ENCODE assay signal across 25 mouse cellular contexts in genomic region chr9:42113316-42113715, GRCm38 (mm10).
"Had no signal": no experiment of that assay in that cellular context is flagged by ENCODE, and none has a peak within 500 bp of the region (broad histone marks: within the 10 kb centered on the region; RNA-seq: fewer than 3 reads in every experiment).

No protein-coding gene starts in this region.

- H3K9ac ChIP-seq: heart, embryonic 12.5 days; hindbrain, embryonic 13.5 days; hindbrain, embryonic 15.5 days; intestine, embryonic 15.5 days; kidney, embryonic 15.5 days; limb, embryonic 12.5 days; liver, embryonic 13.5 days; liver, embryonic 15.5 days; liver, postnatal 0 days had no signal

- H3K4me3 ChIP-seq: heart, adult 2 months; heart, embryonic 12.5 days; hindbrain, embryonic 13.5 days; hindbrain, embryonic 15.5 days; intestine, embryonic 15.5 days; kidney, embryonic 15.5 days; layer of hippocampus, adult 2 months; left cerebral cortex, adult 2 months; limb, embryonic 10.5 days; limb, embryonic 12.5 days; liver, embryonic 13.5 days; liver, embryonic 15.5 days had no signal

- H3K36me3 ChIP-seq: heart, embryonic 12.5 days; hindbrain, embryonic 13.5 days; hindbrain, embryonic 15.5 days; intestine, embryonic 15.5 days; kidney, embryonic 15.5 days; limb, embryonic 10.5 days; limb, embryonic 12.5 days; liver, embryonic 13.5 days; liver, embryonic 15.5 days had no signal

- H3K9me3 ChIP-seq: heart, embryonic 12.5 days; hindbrain, embryonic 13.5 days; hindbrain, embryonic 15.5 days; intestine, embryonic 15.5 days; kidney, embryonic 15.5 days; limb, embryonic 10.5 days; limb, embryonic 12.5 days; liver, embryonic 13.5 days; liver, embryonic 15.5 days had no signal

- H3K27ac ChIP-seq: heart, adult 2 months; hindbrain, embryonic 13.5 days; hindbrain, embryonic 15.5 days; intestine, embryonic 15.5 days; kidney, embryonic 15.5 days; layer of hippocampus, adult 2 months; left cerebral cortex, adult 2 months; limb, embryonic 10.5 days; limb, embryonic 12.5 days; liver, embryonic 13.5 days; liver, embryonic 15.5 days had no signal

- H3K4me1 ChIP-seq: liver, embryonic 13.5 days; liver, embryonic 15.5 days had no signal

- H3K27me3 ChIP-seq: heart, embryonic 12.5 days; hindbrain, embryonic 13.5 days; hindbrain, embryonic 15.5 days; intestine, embryonic 15.5 days; kidney, embryonic 15.5 days; liver, embryonic 13.5 days; liver, embryonic 15.5 days had no signal

- H3K4me2 ChIP-seq: heart, embryonic 12.5 days; hindbrain, embryonic 13.5 days; hindbrain, embryonic 15.5 days; intestine, embryonic 15.5 days; kidney, embryonic 15.5 days; limb, embryonic 12.5 days; liver, embryonic 11.5 days; liver, embryonic 13.5 days; liver, embryonic 15.5 days had no signal

- DNase-seq: gastrocnemius, postnatal 10 days; gastrocnemius, postnatal 36 days; heart, adult 11 months; heart, adult 2 months; heart, postnatal 10 days; kidney, adult 18-20 months; kidney, adult 9 months; kidney, postnatal 14 days; kidney, postnatal 36 days; liver; liver, embryonic 13.5 days; liver, postnatal 0 days had no signal

- ATAC-seq: inflammation-experienced regulatory T-cells, adult 6 months; intestine, embryonic 15.5 days; intestine, postnatal 0 days; liver, postnatal 0 days had no signal
